Mouse (Mus musculus): ENCODE data around the gene Acadvl.

GRCm38 (mm10) chr11:69994401-69995090, 20.7 kb downstream of the Acadvl start:
- TF ChIP-seq POLR2A (IDR thresholded peaks at IDR 0.05; ENCODE audit: insufficient read depth, low read depth, low read length) (no peak), CTCF (IDR thresholded peaks at IDR 0.05; ENCODE audit: insufficient read depth, low read depth, low read length) (no peak)

Measured in olfactory bulb, adult 2 months (tissue).